Mouse (Mus musculus) stomach, embryonic 14.5 days (tissue): ENCODE data around the gene Rasd2. TPM values are rescaled to one million over a fixed set of nuclear protein-coding genes. Genes with fewer than 3 reads are reported as not detected.

Experiments
- ATAC-seq: fragments of 200-750 bp; cut with Nextera tagmentation; 2 replicates; pipeline ENCODE4 v1.8.0; 2017; ENCODE audit warnings: low read depth, moderate TSS enrichment; ENCODE audit not compliant: insufficient number of reproducible peaks, insufficient read depth, low FRiP score
- H3K27ac ChIP-seq: fragments of 300-500 bp; sonication (generic); 2 replicates; pipeline ENCODE4 v1.5.1; 2014; ENCODE audit warnings: mild to moderate bottlenecking, low read length, moderate library complexity, mixed read lengths
- H3K27me3 ChIP-seq: fragments of 300-500 bp; sonication (generic); 2 replicates; pipeline ENCODE4 v1.6.1; 2014; ENCODE audit warnings: low read length, control low read depth, mixed read lengths; ENCODE audit not compliant: control insufficient read depth, insufficient read depth
- H3K36me3 ChIP-seq: fragments of 300-500 bp; sonication (generic); 2 replicates; pipeline ENCODE4 v1.6.1; 2014; ENCODE audit warnings: mild to moderate bottlenecking, control low read depth, low read length, moderate library complexity, mixed read lengths; ENCODE audit not compliant: control insufficient read depth, insufficient read depth
- H3K4me1 ChIP-seq: fragments of 300-500 bp; sonication (generic); 2 replicates; pipeline ENCODE4 v1.6.1; 2014; ENCODE audit warnings: low read length, control low read depth, mixed read lengths; ENCODE audit not compliant: control insufficient read depth, insufficient read depth
- H3K4me2 ChIP-seq: fragments of 300-500 bp; sonication (generic); replicated peaks from 2 replicates; pipeline ENCODE4 v1.6.1; 2014; ENCODE audit warnings: low read depth, low read length, control low read depth
- H3K4me3 ChIP-seq: fragments of 300-500 bp; sonication (generic); 2 replicates; pipeline ENCODE4 v1.5.1; 2014; ENCODE audit warnings: low read depth, low read length, control low read depth
- H3K9ac ChIP-seq: fragments of 300-500 bp; sonication (generic); replicated peaks from 2 replicates; pipeline ENCODE4 v1.6.1; 2014; ENCODE audit warnings: low read depth, mild to moderate bottlenecking, control low read depth, low read length, moderate library complexity, mixed read lengths
- H3K9me3 ChIP-seq: fragments of 300-500 bp; sonication (generic); 2 replicates; pipeline ENCODE4 v1.6.1; 2016; ENCODE audit warnings: low read depth, low read length, control low read depth; ENCODE audit not compliant: control insufficient read depth
- whole genome bisulfite sequencing: fragments of 180-500 bp; shearing (Covaris S2); extraction: QIAGEN DNeasy Blood & Tissue Kit; methylation state at CpG from one replicate; pipeline ENCODE4 v1.1.7; 2014; 5-methylcytosine and 5-hydroxymethylcytosine counted together
- polyA plus RNA-seq: library from polyadenylated mRNA; unstranded; fragments of >200 nt; fragmentation: Nextera tagmentation; extraction: Ambion mirVana; gene quantifications from 2 replicates; pipeline ENCODE4 v1.2.1, GENCODE M21; 2014

Gene Rasd2
- polyA plus RNA-seq, 1 experiment from 2014 or later = 2.6 TPM

DNA sequence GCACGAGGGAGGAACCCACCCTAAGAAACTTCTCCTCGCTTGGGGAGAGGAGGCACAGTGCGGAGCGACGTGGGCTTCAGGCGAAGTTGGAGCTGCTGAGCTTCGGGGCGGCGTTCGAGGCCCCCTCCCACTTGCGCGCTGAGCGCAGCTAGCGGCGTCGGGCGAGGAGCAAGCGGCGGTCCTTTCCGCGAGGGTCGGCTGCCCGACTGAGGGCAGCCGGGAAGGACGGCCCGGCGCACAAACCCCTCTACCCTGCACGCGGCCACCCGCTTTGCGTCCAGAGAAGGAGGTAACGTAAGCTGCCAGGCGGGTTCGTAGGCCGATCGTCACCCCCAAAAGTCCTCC lies 465 bp upstream of the Rasd2 start:
- H3K36me3 ChIP-seq = no peaks in the 10 kb centered on the region
- no peak overlapping the region for H3K27ac ChIP-seq
- peaks cover 24% of the 10 kb centered on the region; the same call in 1 of the 2 replicates for H3K27me3 ChIP-seq
- under 1% methylated on average over 36 of the region's 36 CpGs for WGBS
- peak overlapping the region; percentile 94 for H3K4me2 ChIP-seq
- no peaks in the 10 kb centered on the region for H3K9me3 ChIP-seq
- no peak for ATAC-seq
- peaks cover 7% of the 10 kb centered on the region; the same call in 1 of the 2 replicates for H3K4me1 ChIP-seq
- H3K9ac ChIP-seq = peak overlapping the region; percentile 28; the same call in 1 of the 2 replicates
- peak overlapping the region; percentile 45 for H3K4me3 ChIP-seq

- ATAC-seq = no peak
- no peak overlapping the region for H3K4me3 ChIP-seq
- peaks cover 24% of the 10 kb centered on the region; the same call in 1 of the 2 replicates for H3K27me3 ChIP-seq
- no peak overlapping the region for H3K27ac ChIP-seq
- H3K4me2 ChIP-seq = no peak overlapping the region
- no peaks in the 10 kb centered on the region for H3K9me3 ChIP-seq
- no peak overlapping the region for H3K9ac ChIP-seq
- no peaks in the 10 kb centered on the region for H3K36me3 ChIP-seq
- peaks cover 7% of the 10 kb centered on the region; the same call in 1 of the 2 replicates for H3K4me1 ChIP-seq
- 68% methylated on average over 1 of the region's 1 CpGs for WGBS
These were observed 1.3 kb downstream of the Rasd2 start for GRCm38 (mm10) chr8:75215046-75215445.

- peaks cover 7% of the 10 kb centered on the region; the same call in 1 of the 2 replicates for H3K4me1 ChIP-seq
- no peak overlapping the region for H3K4me2 ChIP-seq
- H3K9me3 ChIP-seq = no peaks in the 10 kb centered on the region
- ATAC-seq = no peak
- H3K4me3 ChIP-seq = no peak overlapping the region
- no peaks in the 10 kb centered on the region for H3K36me3 ChIP-seq
- 9% methylated on average over 5 of the region's 5 CpGs for WGBS
- H3K27ac ChIP-seq = no peak overlapping the region
- H3K9ac ChIP-seq = no peak overlapping the region
- peaks cover 24% of the 10 kb centered on the region; the same call in 1 of the 2 replicates for H3K27me3 ChIP-seq
These were observed 2.2 kb downstream of the Rasd2 start for GRCm38 (mm10) chr8:75215931-75216330.

GRCm38 (mm10) chr8:75216886-75217285 lies 3.1 kb downstream of the Rasd2 start:
- H3K9ac ChIP-seq = no peak overlapping the region
- peaks cover 24% of the 10 kb centered on the region; the same call in 1 of the 2 replicates for H3K27me3 ChIP-seq
- 78% methylated on average over 8 of the region's 8 CpGs for WGBS
- no peaks in the 10 kb centered on the region for H3K36me3 ChIP-seq
- H3K4me3 ChIP-seq = no peak overlapping the region
- no peak overlapping the region for H3K27ac ChIP-seq
- no peak for ATAC-seq
- no peaks in the 10 kb centered on the region for H3K9me3 ChIP-seq
- peaks cover 7% of the 10 kb centered on the region; the same call in 1 of the 2 replicates for H3K4me1 ChIP-seq
- no peak overlapping the region for H3K4me2 ChIP-seq

DNA sequence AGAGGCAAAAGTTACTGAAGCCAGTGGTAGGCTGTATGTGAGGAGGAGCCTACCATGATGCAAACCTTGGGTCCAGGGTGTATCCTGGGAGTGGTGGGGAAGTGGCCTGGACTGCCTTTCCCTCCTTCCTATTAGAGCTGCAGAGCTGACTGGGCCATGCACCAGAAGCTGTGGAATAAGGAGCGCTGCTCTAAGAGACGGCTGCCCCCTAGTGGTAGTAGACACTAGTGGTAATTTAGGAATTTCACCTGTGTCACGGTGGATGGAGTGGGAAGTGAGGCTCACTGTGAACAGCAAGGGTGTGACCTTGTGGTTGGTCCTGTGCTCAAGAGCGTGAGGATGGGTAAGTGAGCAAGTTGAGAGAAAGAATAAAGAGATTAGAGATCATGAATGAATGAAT lies 4.2 kb downstream of the Rasd2 start:
- Histone ChIP-seq H3K9ac (no peak overlapping the region), H3K36me3 (no peaks in the 10 kb centered on the region), H3K4me3 (no peak overlapping the region), H3K4me2 (no peak overlapping the region), H3K27ac (no peak overlapping the region), H3K4me1 (peaks cover 7% of the 10 kb centered on the region; the same call in 1 of the 2 replicates), H3K9me3 (no peaks in the 10 kb centered on the region), H3K27me3 (peaks cover 24% of the 10 kb centered on the region; the same call in 1 of the 2 replicates)
- no peak for ATAC-seq
- 11% methylated on average over 4 of the region's 4 CpGs for WGBS

DNA sequence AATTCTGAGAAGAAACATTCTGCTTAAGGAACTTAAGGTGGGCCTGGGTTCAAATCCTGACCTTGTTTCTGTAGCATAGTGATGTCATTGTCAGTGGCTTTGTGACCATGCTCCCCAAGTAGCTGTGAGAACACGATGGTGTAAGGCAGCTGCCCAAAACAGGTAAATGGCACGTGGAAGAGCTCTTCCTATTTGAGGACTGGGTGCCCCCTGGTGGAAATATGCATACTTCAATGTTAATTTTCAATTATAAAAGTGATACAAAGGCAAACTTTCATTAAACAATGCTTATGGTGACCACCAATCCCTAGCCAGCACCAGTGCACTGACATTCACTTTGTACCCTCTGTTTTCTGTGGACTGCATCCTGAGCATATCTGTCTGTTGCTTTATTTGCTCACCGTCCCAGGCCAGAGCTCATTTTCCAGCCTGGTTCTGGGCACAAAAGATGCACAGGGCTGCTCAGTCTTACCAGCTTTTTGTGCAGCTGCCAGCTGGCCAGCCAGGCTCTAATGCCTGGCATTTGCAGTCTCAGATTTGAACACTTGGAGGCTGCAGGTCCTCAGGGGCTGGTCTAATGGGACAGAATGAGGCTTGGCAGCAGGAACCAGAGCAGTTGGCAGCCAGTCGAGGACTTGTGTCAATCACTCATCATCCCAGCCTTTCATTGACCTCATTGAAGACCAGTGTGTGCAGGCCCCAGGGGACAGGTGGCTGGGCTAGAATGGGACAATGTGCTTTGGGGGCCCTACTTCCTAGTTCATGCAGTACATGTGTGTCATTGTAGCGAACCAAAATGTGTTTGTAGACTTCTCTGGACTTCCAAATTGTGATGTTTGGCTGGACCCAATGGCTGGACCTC lies 6.4 kb downstream of the Rasd2 start:
- Histone ChIP-seq H3K27me3 (peaks cover 8% of the 10 kb centered on the region; the same call in 1 of the 2 replicates), H3K4me1 (no peaks in the 10 kb centered on the region), H3K9me3 (no peaks in the 10 kb centered on the region), H3K4me2 (no peak overlapping the region), H3K27ac (no peak overlapping the region), H3K4me3 (no peak overlapping the region), H3K9ac (no peak overlapping the region), H3K36me3 (no peaks in the 10 kb centered on the region)
- no peak for ATAC-seq
- 61% methylated on average over 5 of the region's 5 CpGs for WGBS

DNA sequence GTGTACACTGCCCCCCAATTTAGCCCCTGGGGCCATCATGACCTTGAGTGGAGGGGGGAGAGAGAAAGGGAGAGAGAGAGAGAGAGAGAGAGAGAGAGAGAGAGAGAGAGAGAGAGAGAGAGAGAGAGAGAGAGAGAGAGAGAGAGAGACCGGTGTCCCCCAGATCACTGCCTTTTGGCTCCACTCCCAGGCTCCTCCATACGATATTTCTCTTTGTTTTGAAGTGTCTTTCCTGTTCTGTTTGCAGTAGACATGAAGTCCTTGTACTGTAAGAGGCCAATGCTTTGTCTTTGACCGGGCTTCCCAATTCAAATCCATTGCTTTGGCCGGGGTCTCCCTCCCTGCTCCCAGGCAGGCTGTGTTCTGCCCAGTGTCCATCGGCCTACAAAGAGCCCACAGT lies 8.9 kb downstream of the Rasd2 start:
- Histone ChIP-seq H3K9ac (no peak overlapping the region), H3K4me2 (no peak overlapping the region), H3K9me3 (no peaks in the 10 kb centered on the region), H3K4me3 (no peak overlapping the region), H3K4me1 (no peaks in the 10 kb centered on the region), H3K27me3 (no peaks in the 10 kb centered on the region), H3K27ac (no peak overlapping the region), H3K36me3 (no peaks in the 10 kb centered on the region)
- ATAC-seq = no peak
- 69% methylated on average over 5 of the region's 5 CpGs for WGBS

- WGBS = 72% methylated on average over 2 of the region's 2 CpGs
- Histone ChIP-seq H3K9ac (no peak overlapping the region), H3K9me3 (no peaks in the 10 kb centered on the region), H3K27ac (no peak overlapping the region), H3K27me3 (no peaks in the 10 kb centered on the region), H3K4me3 (no peak overlapping the region), H3K4me1 (no peaks in the 10 kb centered on the region), H3K36me3 (no peaks in the 10 kb centered on the region), H3K4me2 (no peak overlapping the region)
- no peak for ATAC-seq
These were observed 13.0 kb downstream of the Rasd2 start for GRCm38 (mm10) chr8:75226773-75227172.
